9 mouse cellular contexts compared by ENCODE assay signal in genomic region chr2:165215103-165215951, GRCm38 (mm10). TPM values are rescaled to one million over a fixed set of nuclear protein-coding genes. Genes with fewer than 3 reads are reported as not detected.
DNase-seq lines count a peak whose midpoint lies in the region; ATAC-seq and TF ChIP-seq lines count a peak whose summit lies in the region.
"Had no signal": no experiment of that assay in that cellular context is flagged by ENCODE, and none has a peak within 500 bp of the region (broad histone marks: within the 10 kb centered on the region; RNA-seq: fewer than 3 reads in every experiment).

No protein-coding gene starts in this region.

- peaks cover 73% of the 10 kb centered on the region for H3K27me3 ChIP-seq in E14TG2a.4 (ENCODE audit: insufficient read depth, low read length)
- H3K27me3 ChIP-seq in hindbrain, embryonic 14.5 days (ENCODE audit: control insufficient read depth, insufficient read depth, low read length), result peaks cover 13% of the 10 kb centered on the region; the same call in 1 of the 2 replicates
- no peaks in the 10 kb centered on the region for H3K27me3 ChIP-seq in midbrain, postnatal 0 days (ENCODE audit: insufficient read depth, low read length)

- peak overlapping the region; percentile 39 for H3K4me3 ChIP-seq in E14TG2a.4 (replicated peaks; ENCODE audit: low read length)
- H3K4me3 ChIP-seq in hindbrain, embryonic 14.5 days (replicated peaks; ENCODE audit: low read length), result no peak overlapping the region; the same call in 1 of the 2 replicates
- 0 out of 2 replicates have a peak overlapping the region, but pooled peaks have one; percentile 5 for H3K4me3 ChIP-seq in midbrain, postnatal 0 days (ENCODE audit: low read depth, low read length)
- H3K4me3 ChIP-seq: megakaryocyte, embryonic 14.5 days had no signal

- no peaks in the 10 kb centered on the region for H3K9me3 ChIP-seq in E14TG2a.4 (ENCODE audit: low read length)
- H3K9me3 ChIP-seq in hindbrain, embryonic 14.5 days (ENCODE audit: control insufficient read depth, low read length), result no peaks in the 10 kb centered on the region
- no peaks in the 10 kb centered on the region for H3K9me3 ChIP-seq in midbrain, postnatal 0 days (ENCODE audit: low read length)
- H3K9me3 ChIP-seq: megakaryocyte, embryonic 14.5 days had no signal

- peaks cover 72% of the 10 kb centered on the region for H3K4me1 ChIP-seq in E14TG2a.4 (replicated peaks; ENCODE audit: low read depth, low read length)
- H3K4me1 ChIP-seq in hindbrain, embryonic 14.5 days (replicated peaks; ENCODE audit: control insufficient read depth, insufficient read depth, low read length), result peaks cover 50% of the 10 kb centered on the region
- peaks cover 11% of the 10 kb centered on the region for H3K4me1 ChIP-seq in midbrain, postnatal 0 days (ENCODE audit: insufficient read depth, low read length)

- no peak for TF ChIP-seq CTCF in E14TG2a.4 (conservative IDR thresholded peaks at IDR 0.05; ENCODE audit: low read length)
- TF ChIP-seq CTCF in midbrain, postnatal 0 days (IDR thresholded peaks at IDR 0.05), result no peak

- peak overlapping the region; percentile 59; the same call in 1 of the 2 replicates for H3K27ac ChIP-seq in hindbrain, embryonic 14.5 days
- no peak overlapping the region; the same call in 1 of the 2 replicates for H3K27ac ChIP-seq in midbrain, postnatal 0 days (ENCODE audit: low read depth, low read length)

- peak; percentile 67 for ATAC-seq in hindbrain, embryonic 14.5 days (ENCODE audit: low FRiP score)
- ATAC-seq in midbrain, postnatal 0 days (ENCODE audit: low FRiP score), result peak; percentile 52

- no peaks in the 10 kb centered on the region for H3K36me3 ChIP-seq in E14TG2a.4 (ENCODE audit: insufficient read depth, low read length)
- no peaks in the 10 kb centered on the region for H3K36me3 ChIP-seq in hindbrain, embryonic 14.5 days (replicated peaks; ENCODE audit: control insufficient read depth, insufficient read depth)
- H3K36me3 ChIP-seq in midbrain, postnatal 0 days (ENCODE audit: insufficient read depth, low read length), result no peaks in the 10 kb centered on the region

- peak overlapping the region; percentile 45 for H3K4me2 ChIP-seq in hindbrain, embryonic 14.5 days (replicated peaks)
- H3K4me2 ChIP-seq in midbrain, postnatal 0 days (ENCODE audit: low read depth, low read length, poor library complexity, severe bottlenecking), result peak overlapping the region; percentile 34

- H3K9ac ChIP-seq in hindbrain, embryonic 14.5 days, result no peak overlapping the region
- no peak overlapping the region for H3K9ac ChIP-seq in midbrain, postnatal 0 days (replicated peaks; ENCODE audit: low read length, poor library complexity, severe bottlenecking)

- peak; percentile 54 for DNase-seq in adrenal gland, postnatal 14 days
- no peak for DNase-seq in adrenal gland, adult 18-20 months (ENCODE audit: low spot score in 2 of 2)
- DNase-seq in embryo, embryonic 9.5 days (ENCODE audit: extremely low spot score), result peak; percentile 70
- peak; percentile 68 for DNase-seq in hindbrain, embryonic 14.5 days (ENCODE audit: low spot score)
- DNase-seq in midbrain, postnatal 0 days (ENCODE audit: low spot score), result peak; percentile 84
- no peak for DNase-seq in ovary, adult 18-20 months (ENCODE audit: low spot score)
- DNase-seq in thymus, postnatal 14 days, result no peak

- 2% methylated on average over 39 of the region's 39 CpGs for WGBS in hindbrain, embryonic 14.5 days
- WGBS in midbrain, postnatal 0 days, result 6% methylated on average over 38 of the region's 39 CpGs

RNA-seq across cellular contexts. Expression of gene Cdh22, which starts 19.3 kb away (rescaled TPM):
- 1.3 and 1.6 TPM in 2 replicates for total RNA-seq in adrenal gland, postnatal 14 days (2021)
- 1 to 10 TPM; 1.4 to 1.7 TPM for total RNA-seq in adrenal gland, adult 18-20 months (2021)
- polyA plus RNA-seq in hindbrain, embryonic 14.5 days (2014; fragmentation: Nextera tagmentation; extraction: Ambion mirVana), result 12.4 and 15.4 TPM in 2 replicates
- total RNA-seq in midbrain, postnatal 0 days (2014; rRNA removed), result 41.3 and 47.9 TPM in 2 replicates
- 21.9 and 23.2 TPM in 2 replicates for polyA plus RNA-seq in midbrain, postnatal 0 days (2015; fragmentation: Nextera tagmentation; extraction: Ambion mirVana)

Comparison
In these comparisons a context has a peak if more than half of its experiments do, and no peak if none do; other contexts are left out.
1. DNase-seq: peak in adrenal gland, postnatal 14 days (single experiment), embryo, embryonic 9.5 days (single experiment), hindbrain, embryonic 14.5 days (single experiment) and midbrain, postnatal 0 days (single experiment); none in adrenal gland, adult 18-20 months (0 of 2), ovary, adult 18-20 months (single experiment) and thymus, postnatal 14 days (single experiment).
2. RNA of gene Cdh22, which starts 19.3 kb away (total RNA-seq): 41.3 to 47.9 TPM in midbrain, postnatal 0 days; 1.4 to 1.7 TPM in adrenal gland, adult 18-20 months and 1.3 to 1.6 TPM in adrenal gland, postnatal 14 days; every median in the first group is over 10 times any median in the second.